Mouse (Mus musculus): ENCODE results near the gene Olfr1507.

The Olfr1507 gene

GRCm38 (mm10) chr14:52495516-52495915 is at the start of gene Olfr1507:
Gene Olfr1507 (minus strand): TSS chr14:52495749.
- no peak for DNase-seq (ENCODE audit: low spot score in 2 of 2)

GRCm38 (mm10) chr14:52533336-52533735 is 37.8 kb upstream of the Olfr1507 start:
- DNase-seq (ENCODE audit: low spot score in 2 of 2), result no peak

GRCm38 (mm10) chr14:52524952-52525351 is 29.4 kb upstream of the Olfr1507 start:
- DNase-seq (ENCODE audit: low spot score in 2 of 2), result no peak

GRCm38 (mm10) chr14:52467395-52467794 is 28.2 kb downstream of the Olfr1507 start, which contains the start of gene Olfr1508:
Gene Olfr1508 (minus strand): TSS chr14:52467495.
- DNase-seq (ENCODE audit: low spot score in 2 of 2), result no peak

GRCm38 (mm10) chr14:52465738-52466137 is 29.8 kb downstream of the Olfr1507 start:
- DNase-seq (ENCODE audit: low spot score in 2 of 2), result no peak

GRCm38 (mm10) chr14:52461928-52462327 is 33.6 kb downstream of the Olfr1507 start:
- no peak for DNase-seq (ENCODE audit: low spot score in 2 of 2)

- DNase-seq (ENCODE audit: low spot score in 2 of 2), result no peak
Observed at GRCm38 (mm10) chr14:52451138-52451537, 44.4 kb downstream of the Olfr1507 start.

- DNase-seq (ENCODE audit: low spot score in 2 of 2), result no peak
Observed at GRCm38 (mm10) chr14:52442690-52443089, 52.9 kb downstream of the Olfr1507 start, which contains the start of gene Olfr1509. Gene Olfr1509 (plus strand): TSS chr14:52442990.

Data from right cerebral cortex, postnatal 36 days (tissue).